Mouse (Mus musculus): Measurements from ENCODE around the gene Hrct1. TPM values are rescaled to one million over a fixed set of nuclear protein-coding genes. Genes with fewer than 3 reads are reported as not detected.

Hrct1 gene
- total and polyA plus RNA-seq, 3 experiments: not detected

DNA sequence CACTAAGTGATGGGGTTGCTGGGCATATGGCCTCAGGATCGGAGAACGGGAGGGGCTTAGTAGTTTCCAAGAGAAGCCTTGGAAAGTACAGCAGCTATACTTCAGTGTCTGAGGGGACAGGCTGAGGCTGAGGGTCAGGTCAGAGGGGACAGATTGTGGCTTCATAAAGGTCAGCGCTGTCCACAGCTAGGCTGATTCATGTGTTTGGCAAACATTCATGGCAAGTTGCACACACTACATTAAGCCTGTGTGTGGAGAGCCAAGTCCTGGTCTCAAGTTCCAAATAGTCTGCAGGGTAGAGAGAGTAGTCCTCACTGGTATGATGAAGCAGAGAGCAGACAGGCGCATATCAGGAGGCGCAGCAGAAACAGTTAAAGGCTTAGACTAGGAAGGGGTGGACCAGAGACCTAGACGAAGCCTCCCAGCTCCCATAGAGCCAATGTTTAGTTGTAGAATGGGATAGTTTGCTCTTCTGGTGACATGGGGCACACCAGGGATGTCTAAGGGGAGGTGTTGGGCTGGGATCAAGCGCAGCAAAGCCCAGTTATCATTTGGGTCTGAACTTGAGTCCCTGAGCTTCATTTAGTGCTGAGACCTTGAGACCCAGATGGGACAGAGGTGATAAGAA lies 47.5 kb upstream of the Hrct1 start:
- no peaks in the 10 kb centered on the region for H3K36me3 ChIP-seq (replicated peaks in 1 of 2; ENCODE audit: control insufficient read depth in 1 of 2, insufficient read depth in 1 of 2, low read length in 1 of 2)
- in situ Hi-C loops (cut with MboI; ENCODE audit: low pct_ligation_motif_present, low pct_unique_long_range_greater_than_20kb, low sequenced_read_pairs) (no loop called here), dilution Hi-C loops (cut with MboI; ENCODE audit: extremely low pct_ligation_motif_present, extremely low pct_unique_long_range_greater_than_20kb, low sequenced_read_pairs) (no loop called here)
- H3K27me3 ChIP-seq (replicated peaks): peaks cover 93% of the 10 kb centered on the region
- no peaks in the 10 kb centered on the region for H3K9me3 ChIP-seq (replicated peaks; ENCODE audit: low read length)
- TF ChIP-seq ZNF384 (IDR thresholded peaks at IDR 0.05; ENCODE audit: low read depth, low read length): no peak
- TF ChIP-seq ELF1 (IDR thresholded peaks at IDR 0.05; ENCODE audit: low read depth, low read length): no peak
- TF ChIP-seq RCOR1 (conservative IDR thresholded peaks at IDR 0.05; ENCODE audit: low read depth, low read length): no peak
- no peak overlapping the region for H3K4me2 ChIP-seq (ENCODE audit: insufficient read depth, low read depth, poor library complexity, severe bottlenecking)
- no peaks in the 10 kb centered on the region for H3K79me2 ChIP-seq (replicated peaks; ENCODE audit: control insufficient read depth, extremely low read depth, insufficient read depth, poor library complexity, severe bottlenecking)
- H3K4me1 ChIP-seq (ENCODE audit: control insufficient read depth in 1 of 2, insufficient read depth in 2 of 2): no peaks in the 10 kb centered on the region
- H3K4me3 ChIP-seq (replicated peaks in 1 of 3; ENCODE audit: low read depth in 2 of 3, low read length in 2 of 3, poor library complexity in 1 of 3): no peak overlapping the region
- no peak for DNase-seq (ENCODE audit: extremely low read depth)
- no peak overlapping the region for H3K27ac ChIP-seq (ENCODE audit: insufficient read depth, low read depth)
- no peak overlapping the region for H3K9ac ChIP-seq (ENCODE audit: insufficient read depth, low read depth)

DNA sequence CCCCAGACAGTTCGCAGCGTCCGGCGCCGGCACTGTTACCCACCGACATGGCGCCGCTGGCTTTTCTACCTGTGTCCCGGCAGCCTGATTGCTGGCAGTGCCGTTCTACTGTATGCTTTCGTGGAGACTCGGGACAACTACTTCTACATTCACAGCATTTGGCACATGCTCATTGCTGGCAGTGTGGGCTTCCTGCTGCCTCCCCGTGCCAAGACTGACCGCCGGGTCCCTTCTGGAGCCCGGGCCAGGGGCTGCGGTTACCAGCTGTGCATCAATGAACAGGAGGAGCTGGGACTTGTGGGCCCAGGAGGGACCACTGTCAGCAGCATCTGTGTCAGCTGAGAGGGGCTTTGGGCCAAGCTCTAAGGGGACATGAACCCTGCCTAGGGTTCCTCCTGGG lies 37.0 kb upstream of the Hrct1 start:
- H3K9ac ChIP-seq (ENCODE audit: insufficient read depth, low read depth): no peak overlapping the region
- H3K79me2 ChIP-seq (replicated peaks; ENCODE audit: control insufficient read depth, extremely low read depth, insufficient read depth, poor library complexity, severe bottlenecking): no peaks in the 10 kb centered on the region
- H3K27ac ChIP-seq (ENCODE audit: insufficient read depth, low read depth): no peak overlapping the region
- H3K4me3 ChIP-seq (replicated peaks in 1 of 3; ENCODE audit: low read depth in 2 of 3, low read length in 2 of 3, poor library complexity in 1 of 3): no peak overlapping the region
- no peak for DNase-seq (ENCODE audit: extremely low read depth)
- H3K4me2 ChIP-seq (ENCODE audit: insufficient read depth, low read depth, poor library complexity, severe bottlenecking): no peak overlapping the region
- no peaks in the 10 kb centered on the region for H3K9me3 ChIP-seq (replicated peaks; ENCODE audit: low read length)
- in situ Hi-C loops (cut with MboI; ENCODE audit: low pct_ligation_motif_present, low pct_unique_long_range_greater_than_20kb, low sequenced_read_pairs) (no loop called here), dilution Hi-C loops (cut with MboI; ENCODE audit: extremely low pct_ligation_motif_present, extremely low pct_unique_long_range_greater_than_20kb, low sequenced_read_pairs) (no loop called here)
- TF ChIP-seq TBP (conservative IDR thresholded peaks at IDR 0.05; ENCODE audit: low read depth, low read length) (no peak), ZKSCAN1 (IDR thresholded peaks at IDR 0.05; ENCODE audit: borderline replicate concordance, low read depth, low read length) (no peak), JUND (conservative IDR thresholded peaks at IDR 0.05; ENCODE audit: low read depth, low read length) (no peak), SIN3A (IDR thresholded peaks at IDR 0.05; ENCODE audit: low read length) (no peak), CHD1 (IDR thresholded peaks at IDR 0.05; ENCODE audit: low read depth, low read length) (no peak), ZNF384 (IDR thresholded peaks at IDR 0.05; ENCODE audit: low read depth, low read length) (no peak), RAD21 (IDR thresholded peaks at IDR 0.05; ENCODE audit: low read depth, low read length) (no peak), UBTF (IDR thresholded peaks at IDR 0.05; ENCODE audit: low read depth, low read length) (no peak), TCF12 (IDR thresholded peaks at IDR 0.05; ENCODE audit: low read depth, low read length) (no peak), HCFC1 (IDR thresholded peaks at IDR 0.05; ENCODE audit: low read depth, low read length) (no peak), MAX (IDR thresholded peaks at IDR 0.05; ENCODE audit: low read length) (no peak), POLR2A (IDR thresholded peaks at IDR 0.05; ENCODE audit: low read depth, low read length) (no peak), GABPA (IDR thresholded peaks at IDR 0.05; ENCODE audit: insufficient replicate concordance, low read depth, low read length) (no peak), MAFK (IDR thresholded peaks at IDR 0.05; ENCODE audit: insufficient replicate concordance, low read length) (no peak)
- H3K27me3 ChIP-seq (replicated peaks): peaks cover 89% of the 10 kb centered on the region
- H3K4me1 ChIP-seq (ENCODE audit: control insufficient read depth in 1 of 2, insufficient read depth in 2 of 2): no peaks in the 10 kb centered on the region
- H3K36me3 ChIP-seq (replicated peaks in 1 of 2; ENCODE audit: control insufficient read depth in 1 of 2, insufficient read depth in 1 of 2, low read length in 1 of 2): no peaks in the 10 kb centered on the region

Measured in CH12.LX (cell line).